Mouse (Mus musculus) forebrain, embryonic 10.5 days (tissue): ENCODE results near the gene Cntn6. TPM values are rescaled to one million over a fixed set of nuclear protein-coding genes. Genes with fewer than 3 reads are reported as not detected.

Experiments
- DNase-seq: peaks from one replicate; pipeline ENCODE4 v3.0.0-alpha.2; 2017; ENCODE audit warnings: low spot score; ENCODE audit errors: extremely low spot score
- H3K27ac ChIP-seq: fragments of 300-500 bp; sonication (generic); 2 replicates; pipeline ENCODE4 v1.5.1; 2016; ENCODE audit warnings: mild to moderate bottlenecking
- H3K27me3 ChIP-seq: fragments of 300-500 bp; sonication (generic); 2 replicates; pipeline ENCODE4 v1.6.1; 2016; ENCODE audit warnings: mild to moderate bottlenecking; ENCODE audit not compliant: poor library complexity, severe bottlenecking
- H3K36me3 ChIP-seq: fragments of 300-500 bp; sonication (generic); replicated peaks from 2 replicates; pipeline ENCODE4 v1.6.1; 2016; ENCODE audit warnings: mild to moderate bottlenecking, moderate library complexity
- H3K4me1 ChIP-seq: fragments of 300-500 bp; sonication (generic); 2 replicates; pipeline ENCODE4 v1.6.1; 2016
- H3K4me3 ChIP-seq: fragments of 300-500 bp; sonication (generic); 2 replicates; pipeline ENCODE4 v1.5.1; 2016; ENCODE audit warnings: mild to moderate bottlenecking, moderate library complexity
- H3K9me3 ChIP-seq: fragments of 300-500 bp; sonication (generic); 2 replicates; pipeline ENCODE4 v1.6.1; 2016; ENCODE audit warnings: mild to moderate bottlenecking, moderate library complexity
- WGBS: fragments of 180-500 bp; shearing (Covaris S2); methylation state at CpG from one replicate; pipeline ENCODE4 v1.1.7; 2016; 5-methylcytosine and 5-hydroxymethylcytosine counted together
- polyA plus RNA-seq: library from polyadenylated mRNA; unstranded; fragments of >200 nt; fragmentation: Nextera tagmentation; extraction: Ambion mirVana; gene quantifications from 2 replicates; pipeline ENCODE4 v1.2.1, GENCODE M21; 2016

Cntn6 gene
- polyA plus RNA-seq: 1.7 and 2.6 TPM in 2 replicates

DNA sequence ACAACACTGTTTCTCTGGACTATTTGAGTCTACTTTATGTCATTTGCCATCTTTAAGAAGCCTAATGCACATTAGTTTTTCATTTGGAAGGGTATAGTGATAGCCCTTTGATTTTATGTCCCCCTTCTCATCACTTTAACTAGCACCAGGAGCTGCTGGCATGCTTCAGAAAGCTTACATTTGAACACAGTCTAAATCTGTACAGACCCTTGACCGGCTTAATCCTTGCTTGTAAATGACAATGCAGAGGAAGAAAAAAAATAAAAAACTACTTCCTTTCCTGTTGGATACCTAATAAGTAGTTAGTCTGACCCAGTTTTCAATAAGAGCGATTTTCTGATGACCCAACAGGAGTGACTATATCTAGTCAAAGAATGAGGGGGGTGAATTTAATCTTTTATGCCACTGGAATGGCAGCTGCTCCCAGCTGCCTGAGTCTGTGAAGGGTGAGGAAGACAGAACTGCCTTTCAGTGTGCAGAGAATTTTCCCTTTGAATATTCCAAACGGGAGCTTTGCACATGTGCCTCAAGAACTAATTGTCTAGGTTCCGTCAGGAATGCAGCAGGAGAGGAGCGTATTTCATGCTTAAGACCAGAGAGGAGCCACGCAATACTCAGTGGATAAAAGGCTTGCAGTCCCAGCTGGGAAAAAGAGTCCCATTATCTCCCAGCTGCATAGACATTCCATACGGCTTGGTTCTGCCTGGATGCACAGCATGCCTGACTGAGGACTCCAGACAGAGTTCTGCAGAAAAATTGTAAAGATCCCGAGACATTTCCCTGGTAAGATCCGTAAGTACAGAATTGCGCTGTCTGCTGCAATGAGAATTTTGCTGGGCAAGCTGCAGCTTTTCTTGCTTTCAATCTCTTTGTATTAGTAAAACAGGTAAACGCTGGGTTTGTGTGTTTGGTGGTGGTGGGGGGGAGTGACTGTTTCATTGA lies at the start of gene Cntn6:
TSS of gene Cntn6 (plus strand) at position 301 of the 942 bp plus-strand sequence.
- no peaks in the 10 kb centered on the region for H3K36me3 ChIP-seq
- H3K27me3 ChIP-seq: no peaks in the 10 kb centered on the region
- 24% methylated on average over 11 of the region's 11 CpGs for WGBS
- peak; percentile 41 for DNase-seq
- peaks cover 21% of the 10 kb centered on the region for H3K4me1 ChIP-seq
- H3K27ac ChIP-seq: peak within 1 kb of the TSS; percentile 83
- H3K9me3 ChIP-seq: no peaks in the 10 kb centered on the region
- peak within 1 kb of the TSS; percentile 39 for H3K4me3 ChIP-seq

DNA sequence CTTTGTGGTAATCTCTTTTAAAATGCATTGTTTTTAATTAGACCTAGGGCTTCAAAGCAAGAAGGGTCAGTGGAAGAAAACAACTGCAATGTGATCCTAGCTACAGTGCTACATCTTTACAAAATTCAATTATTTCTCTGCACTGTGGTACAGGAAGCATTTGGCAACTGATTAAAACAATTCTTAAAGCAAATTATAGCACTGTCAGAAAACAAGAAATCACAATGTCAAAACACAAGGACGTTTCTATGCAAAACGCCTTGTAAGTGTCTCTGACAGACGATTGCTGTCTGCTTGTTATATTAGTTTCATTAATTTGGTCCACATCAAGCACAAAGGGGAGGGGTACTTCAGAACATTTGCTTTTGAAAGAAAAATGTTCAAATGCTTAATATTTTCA lies 48.9 kb upstream of the Cntn6 start:
- no peaks in the 10 kb centered on the region for H3K27me3 ChIP-seq
- WGBS: 87% methylated on average over 3 of the region's 3 CpGs

DNA sequence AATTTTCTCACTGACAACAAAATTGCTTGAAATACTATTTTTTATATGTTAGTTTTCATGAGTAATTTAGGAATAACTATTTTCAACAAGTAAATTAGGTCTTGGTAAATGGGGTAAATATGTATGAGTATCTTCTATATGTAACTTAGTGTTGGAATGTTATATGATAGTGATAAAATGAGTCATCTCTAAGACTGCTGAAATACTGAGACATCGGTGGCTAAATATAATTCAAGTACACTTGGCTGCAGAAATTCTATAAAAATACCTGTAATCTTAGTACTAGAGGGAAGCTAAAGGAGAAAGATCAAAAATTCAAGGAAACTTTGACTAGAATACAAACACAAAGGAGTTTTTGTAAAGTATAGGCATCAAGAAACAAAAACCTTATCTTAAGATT lies 21.9 kb upstream of the Cntn6 start:
- Histone ChIP-seq H3K27me3 (no peaks in the 10 kb centered on the region), H3K4me1 (no peaks in the 10 kb centered on the region), H3K4me3 (no peak overlapping the region), H3K27ac (no peak overlapping the region), H3K9me3 (no peaks in the 10 kb centered on the region), H3K36me3 (no peaks in the 10 kb centered on the region)
- 92% methylated on average over 1 of the region's 1 CpGs for WGBS
- DNase-seq: no peak

More for the DNA sequence above, 48.9 kb upstream of the Cntn6 start:
- Histone ChIP-seq H3K36me3 (no peaks in the 10 kb centered on the region), H3K27ac (no peak overlapping the region), H3K9me3 (no peaks in the 10 kb centered on the region), H3K4me1 (no peaks in the 10 kb centered on the region), H3K4me3 (no peak overlapping the region)
- DNase-seq: no peak

DNA sequence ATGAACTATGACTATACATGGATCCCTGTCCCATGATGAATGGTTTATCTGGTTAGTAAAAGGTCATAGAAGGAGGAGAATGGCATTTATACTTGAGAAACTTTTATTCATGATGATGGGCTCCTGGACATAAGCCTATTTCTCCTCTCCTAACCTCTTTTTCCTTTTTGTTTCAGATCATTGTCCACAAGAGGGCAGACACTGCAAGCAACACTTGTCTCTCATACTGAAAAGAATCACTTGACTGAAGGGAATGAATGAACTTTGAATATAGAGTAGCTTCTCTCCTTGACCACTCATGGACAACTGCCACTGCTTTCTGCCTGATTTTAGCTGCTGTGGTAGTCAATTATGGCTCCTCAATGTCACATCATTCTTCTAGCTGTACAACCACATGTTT lies 13.3 kb upstream of the Cntn6 start:
- no peak overlapping the region for H3K4me3 ChIP-seq
- no peaks in the 10 kb centered on the region for H3K9me3 ChIP-seq
- no peaks in the 10 kb centered on the region for H3K4me1 ChIP-seq
- no peak for DNase-seq
- no peak overlapping the region for H3K27ac ChIP-seq
- no peaks in the 10 kb centered on the region for H3K27me3 ChIP-seq
- H3K36me3 ChIP-seq: no peaks in the 10 kb centered on the region

GRCm38 (mm10) chr6:104493459-104493858 lies 869 bp downstream of the Cntn6 start:
- Histone ChIP-seq H3K4me1 (peaks cover 21% of the 10 kb centered on the region), H3K27me3 (no peaks in the 10 kb centered on the region), H3K36me3 (no peaks in the 10 kb centered on the region), H3K4me3 (peak overlapping the region; percentile 39), H3K9me3 (no peaks in the 10 kb centered on the region), H3K27ac (peak overlapping the region; percentile 83)
- WGBS: 61% methylated on average over 6 of the region's 6 CpGs
- DNase-seq: no peak

DNA sequence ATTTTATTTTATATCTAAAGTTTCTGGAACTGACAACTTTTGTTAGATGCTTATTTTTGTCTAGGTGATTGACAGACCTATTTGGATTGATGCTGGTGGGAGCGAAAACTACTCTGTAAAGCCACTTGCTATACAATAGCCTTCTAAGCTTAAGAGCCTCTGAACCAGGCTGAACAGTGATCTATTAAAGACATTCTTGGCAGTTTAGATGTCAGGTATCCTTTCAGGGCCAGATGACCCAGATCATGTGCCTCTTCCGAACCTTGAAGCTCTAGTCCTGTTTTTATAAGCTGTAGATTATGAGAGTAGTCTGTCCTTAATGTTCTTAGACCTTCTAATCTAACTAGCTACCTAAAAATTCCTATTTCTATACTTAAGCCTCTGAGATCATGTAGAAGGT lies 3.2 kb downstream of the Cntn6 start:
- no peaks in the 10 kb centered on the region for H3K36me3 ChIP-seq
- WGBS: 33% methylated on average over 2 of the region's 2 CpGs
- H3K4me1 ChIP-seq: peaks cover 21% of the 10 kb centered on the region
- no peak for DNase-seq
- no peaks in the 10 kb centered on the region for H3K9me3 ChIP-seq
- H3K4me3 ChIP-seq: no peak overlapping the region
- H3K27me3 ChIP-seq: no peaks in the 10 kb centered on the region
- no peak overlapping the region for H3K27ac ChIP-seq

DNA sequence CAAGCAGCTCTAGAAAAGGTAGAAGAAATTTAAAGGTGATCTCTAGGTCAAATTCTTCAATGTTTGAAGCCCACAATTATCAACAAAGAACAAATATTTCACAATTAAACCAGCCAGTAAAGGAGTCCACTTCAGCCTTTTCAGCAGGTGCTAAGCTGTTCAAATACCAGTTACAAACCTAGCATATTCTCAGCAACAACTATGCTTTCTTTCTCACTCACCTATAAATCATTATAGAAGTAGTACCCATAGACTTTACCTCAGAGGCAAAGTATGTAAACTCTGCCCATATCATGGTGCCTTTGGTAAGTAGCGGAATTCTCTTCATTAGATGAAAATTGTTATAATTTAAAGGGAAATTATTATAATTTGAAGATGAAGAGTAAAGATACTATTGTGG lies 71.4 kb downstream of the Cntn6 start:
- Histone ChIP-seq H3K4me1 (no peaks in the 10 kb centered on the region), H3K4me3 (no peak overlapping the region), H3K36me3 (no peaks in the 10 kb centered on the region), H3K27ac (no peak overlapping the region), H3K9me3 (no peaks in the 10 kb centered on the region), H3K27me3 (no peaks in the 10 kb centered on the region)
- WGBS: 89% methylated on average over 1 of the region's 1 CpGs
- no peak for DNase-seq

DNA sequence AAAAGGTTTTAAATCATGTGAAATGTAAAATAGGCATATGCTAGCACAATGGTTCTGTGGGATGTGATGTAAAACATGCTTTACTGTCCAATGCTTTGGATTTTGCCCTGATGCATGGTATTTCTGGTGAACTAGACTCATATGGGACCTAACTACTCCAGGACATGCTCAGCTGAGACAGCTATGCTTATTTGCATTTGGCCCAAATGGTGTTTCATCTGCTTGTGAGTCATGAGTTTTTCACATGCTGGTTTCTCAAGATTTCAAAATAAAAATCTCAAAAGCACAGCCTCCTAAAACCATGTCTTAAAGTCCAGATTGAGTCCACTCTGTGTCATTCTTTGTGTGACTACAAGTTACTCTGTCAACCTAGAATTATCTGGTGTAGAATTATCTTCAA lies 77.0 kb downstream of the Cntn6 start:
- no peaks in the 10 kb centered on the region for H3K27me3 ChIP-seq
- DNase-seq: no peak
- H3K4me3 ChIP-seq: no peak overlapping the region
- H3K9me3 ChIP-seq: no peaks in the 10 kb centered on the region
- no peaks in the 10 kb centered on the region for H3K4me1 ChIP-seq
- no peak overlapping the region for H3K27ac ChIP-seq
- H3K36me3 ChIP-seq: no peaks in the 10 kb centered on the region

- no peaks in the 10 kb centered on the region for H3K9me3 ChIP-seq
- no peak overlapping the region for H3K4me3 ChIP-seq
- H3K36me3 ChIP-seq: no peaks in the 10 kb centered on the region
- H3K4me1 ChIP-seq: no peaks in the 10 kb centered on the region
- DNase-seq: no peak
- whole genome bisulfite sequencing: 75% methylated on average over 3 of the region's 3 CpGs
- H3K27ac ChIP-seq: no peak overlapping the region
- H3K27me3 ChIP-seq: no peaks in the 10 kb centered on the region
Measured at GRCm38 (mm10) chr6:104588028-104588427, 95.4 kb downstream of the Cntn6 start.

DNA sequence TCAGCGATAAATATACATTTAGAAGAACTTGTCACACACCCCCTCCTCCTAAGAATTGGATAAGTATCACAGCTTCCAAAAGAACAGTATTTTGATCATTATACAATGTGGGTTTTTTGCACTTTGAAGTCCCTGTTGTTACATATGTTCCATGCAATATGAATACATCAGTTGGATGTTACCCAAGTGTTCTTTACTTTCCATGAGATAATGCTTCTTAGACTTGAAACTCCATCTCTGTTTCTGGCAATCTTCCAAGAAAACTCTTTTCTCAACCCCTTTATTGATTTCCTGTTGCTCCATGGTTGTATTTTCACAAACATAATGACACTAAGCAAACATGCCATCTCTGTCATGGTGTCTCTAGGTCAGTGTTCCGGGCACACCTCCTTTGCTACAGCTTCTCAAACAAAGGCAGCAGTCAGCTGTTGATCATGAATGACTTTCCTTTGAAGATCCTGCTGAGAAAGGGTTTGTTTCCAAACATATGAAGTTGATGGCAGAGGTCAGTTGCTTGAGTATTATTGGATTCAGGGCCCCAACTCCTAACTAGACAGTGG lies 108.3 kb downstream of the Cntn6 start:
- Histone ChIP-seq H3K4me3 (no peak overlapping the region), H3K36me3 (no peaks in the 10 kb centered on the region), H3K4me1 (0 out of 2 replicates have a peak, but pooled peaks cover 3% of the 10 kb centered on the region), H3K27ac (no peak overlapping the region), H3K27me3 (no peaks in the 10 kb centered on the region), H3K9me3 (no peaks in the 10 kb centered on the region)
- no peak for DNase-seq
- WGBS: 90% methylated on average over 2 of the region's 2 CpGs

DNA sequence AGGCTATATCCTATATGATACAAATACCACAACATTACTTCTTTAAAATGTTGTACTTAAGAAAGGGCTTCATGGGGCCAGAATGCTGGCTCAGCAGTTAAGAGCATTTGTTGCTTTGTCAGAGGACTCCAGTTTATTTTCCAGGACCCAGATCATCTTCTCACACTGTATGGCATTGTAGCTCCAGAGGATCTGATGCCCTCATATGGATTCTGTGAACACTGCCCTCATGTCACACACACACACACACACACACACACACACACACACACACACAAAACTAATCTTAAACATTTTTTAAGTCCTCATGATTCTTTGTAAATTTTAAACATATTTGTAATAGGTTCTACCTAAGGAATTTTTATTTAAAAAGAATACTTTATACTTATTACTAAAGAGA lies 110.3 kb downstream of the Cntn6 start:
- H3K27me3 ChIP-seq: no peaks in the 10 kb centered on the region
- no peaks in the 10 kb centered on the region for H3K36me3 ChIP-seq
- no peaks in the 10 kb centered on the region for H3K9me3 ChIP-seq
- H3K4me3 ChIP-seq: no peak overlapping the region
- no peak overlapping the region for H3K27ac ChIP-seq
- H3K4me1 ChIP-seq: 0 out of 2 replicates have a peak, but pooled peaks cover 3% of the 10 kb centered on the region
- DNase-seq: no peak

DNA sequence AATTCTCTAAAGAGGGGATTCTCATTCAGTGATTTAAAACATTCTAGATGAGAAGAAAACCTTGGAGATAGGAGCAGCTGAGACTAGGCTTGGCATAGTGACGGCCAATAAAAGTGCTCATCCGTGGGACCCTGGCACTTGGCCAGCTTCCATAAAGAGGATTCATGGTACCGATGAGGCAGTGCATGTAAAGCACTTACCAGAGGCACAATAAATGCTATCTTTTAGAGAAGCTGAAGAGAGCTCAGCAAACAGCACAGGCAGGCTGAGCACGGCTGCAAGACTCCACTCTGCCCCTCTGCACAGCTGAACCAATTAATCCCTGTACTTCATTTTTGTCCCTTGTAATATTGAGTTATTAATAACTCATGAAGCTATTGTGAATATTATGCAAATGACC lies 110.8 kb downstream of the Cntn6 start:
- Histone ChIP-seq H3K9me3 (no peaks in the 10 kb centered on the region), H3K27ac (no peak overlapping the region), H3K4me3 (no peak overlapping the region), H3K27me3 (no peaks in the 10 kb centered on the region), H3K36me3 (no peaks in the 10 kb centered on the region), H3K4me1 (0 out of 2 replicates have a peak, but pooled peaks cover 3% of the 10 kb centered on the region)
- DNase-seq: no peak
- WGBS: 90% methylated on average over 4 of the region's 4 CpGs

- Histone ChIP-seq H3K27me3 (no peaks in the 10 kb centered on the region), H3K4me1 (0 out of 2 replicates have a peak, but pooled peaks cover 3% of the 10 kb centered on the region), H3K27ac (no peak overlapping the region), H3K9me3 (no peaks in the 10 kb centered on the region), H3K4me3 (no peak overlapping the region), H3K36me3 (no peaks in the 10 kb centered on the region)
- DNase-seq: no peak
- 44% methylated on average over 3 of the region's 3 CpGs for WGBS
Measured at GRCm38 (mm10) chr6:104605214-104605613, 112.6 kb downstream of the Cntn6 start.
